Mouse (Mus musculus) left cerebral cortex, adult 2 months (tissue): Measurements from ENCODE around the gene Nrxn3. TPM values are rescaled to one million over a fixed set of nuclear protein-coding genes. Genes with fewer than 3 reads are reported as not detected.

Experiments
- DNase-seq, 2 experiments: peaks; one replicate each; pipeline ENCODE4 v3.0.0; 2021 to 2022; ENCODE audit warnings: low spot score in 2 of 2, mixed read lengths in 1 of 2; ENCODE audit errors: extremely low spot score in 1 of 2
- H3K27ac ChIP-seq: fragments of 200-600 bp; 2 replicates; pipeline ENCODE4 v1.8.1; 2022
- H3K4me3 ChIP-seq: fragments of 200-600 bp; 2 replicates; pipeline ENCODE4 v1.8.1; 2022
- CTCF ChIP-seq: fragments of 200-600 bp; IDR thresholded peaks from 2 replicates; pipeline ENCODE4 v1.8.1; 2022; ENCODE audit warnings: antibody characterized with exemption, mild to moderate bottlenecking, moderate library complexity
- intact Hi-C: fragments of 180-260 bp; cut with DNase I; formaldehyde crosslinking; loops from one replicate; pipeline ENCODE4 v1.15.1; 2025
- total RNA-seq, 2 experiments: library from RNA; stranded (reverse); gene quantifications; 2 replicates each; pipeline ENCODE4 v1.2.3; 2021

Gene Nrxn3
- total RNA-seq, 2 experiments from 2014 or later = 250 to 274 TPM

GRCm38 (mm10) chr12:89711791-89712190 lies 989.1 kb downstream of the Nrxn3 start:
- Histone ChIP-seq H3K4me3 (no peak overlapping the region), H3K27ac (no peak overlapping the region)
- DNase-seq = no peak
- no peak for TF ChIP-seq CTCF
- intact Hi-C loops = loop anchor here (1.0 kb wide), 1 partner anchor 11 kb away; no protein-coding TSS in a partner anchor

- intact Hi-C loops = loop anchor here (5.0 to 10.0 kb wide), 2 partner anchors 93 to 165 kb away; no protein-coding TSS in a partner anchor
- no peak for TF ChIP-seq CTCF
- Histone ChIP-seq H3K27ac (no peak overlapping the region), H3K4me3 (no peak overlapping the region)
- DNase-seq = no peak
These were observed 996.8 kb downstream of the Nrxn3 start for GRCm38 (mm10) chr12:89719194-89720080.

- DNase-seq = no peak
- intact Hi-C loops = loop anchor here (5.0 to 10.0 kb wide), 2 partner anchors 91 to 166 kb away; no protein-coding TSS in a partner anchor
- H3K4me3 ChIP-seq = no peak overlapping the region
- H3K27ac ChIP-seq = no peak overlapping the region
- no peak for TF ChIP-seq CTCF
These were observed 998.3 kb downstream of the Nrxn3 start for GRCm38 (mm10) chr12:89720945-89721344.

GRCm38 (mm10) chr12:89722462-89722861 lies 999.8 kb downstream of the Nrxn3 start:
- TF ChIP-seq CTCF = no peak
- Histone ChIP-seq H3K4me3 (no peak overlapping the region; the same call in 1 of the 2 replicates), H3K27ac (no peak overlapping the region)
- DNase-seq = peak; percentile 20 to 40
- intact Hi-C loops = loop anchor here (1.0 to 10.0 kb wide), 3 partner anchors 11 to 168 kb away; no protein-coding TSS in a partner anchor

- Histone ChIP-seq H3K27ac (no peak overlapping the region), H3K4me3 (no peak overlapping the region)
- intact Hi-C loops = loop anchor here (1.0 to 10.0 kb wide), 4 partner anchors 35 to 169 kb away; no protein-coding TSS in a partner anchor
- no peak for TF ChIP-seq CTCF
- peak in 1 of 2 experiments; percentile 23 for DNase-seq
These were observed 1001.4 kb downstream of the Nrxn3 start for GRCm38 (mm10) chr12:89724048-89724447.

- DNase-seq = no peak
- no peak for TF ChIP-seq CTCF
- Histone ChIP-seq H3K27ac (no peak overlapping the region), H3K4me3 (no peak overlapping the region)
- intact Hi-C loops = no loop called here
These were observed 1019.6 kb downstream of the Nrxn3 start for GRCm38 (mm10) chr12:89742326-89742725.

- intact Hi-C loops = no loop called here
- H3K4me3 ChIP-seq = no peak overlapping the region
- H3K27ac ChIP-seq = no peak overlapping the region
- no peak for DNase-seq
- no peak for TF ChIP-seq CTCF
These were observed 1020.1 kb downstream of the Nrxn3 start for GRCm38 (mm10) chr12:89742796-89743195.

GRCm38 (mm10) chr12:89764191-89765082 lies 1041.8 kb downstream of the Nrxn3 start:
- no peak overlapping the region for H3K27ac ChIP-seq
- intact Hi-C loops = no loop called here
- TF ChIP-seq CTCF = no peak
- DNase-seq = no peak
- no peak overlapping the region for H3K4me3 ChIP-seq

- H3K27ac ChIP-seq = no peak overlapping the region
- DNase-seq = no peak
- no peak for TF ChIP-seq CTCF
- intact Hi-C loops = no loop called here
- H3K4me3 ChIP-seq = no peak overlapping the region
These were observed 1042.5 kb downstream of the Nrxn3 start for GRCm38 (mm10) chr12:89765179-89765578.

GRCm38 (mm10) chr12:89788794-89789193 lies 1066.1 kb downstream of the Nrxn3 start:
- no peak overlapping the region for H3K4me3 ChIP-seq
- TF ChIP-seq CTCF = no peak
- H3K27ac ChIP-seq = no peak overlapping the region
- DNase-seq = no peak
- intact Hi-C loops = no loop called here

GRCm38 (mm10) chr12:89789981-89790380 lies 1067.3 kb downstream of the Nrxn3 start:
- peak in 1 of 2 experiments; percentile 16 for DNase-seq
- intact Hi-C loops = loop anchor here (1.0 to 2.0 kb wide), 2 partner anchors 80 to 137 kb away; no protein-coding TSS in a partner anchor
- no peak for TF ChIP-seq CTCF

More at GRCm38 (mm10) chr12:89789981-89790380, 1067.3 kb downstream of the Nrxn3 start:
- no peak overlapping the region for H3K4me3 ChIP-seq
- no peak overlapping the region for H3K27ac ChIP-seq
